Mouse (Mus musculus) megakaryocyte, embryonic 14.5 days (primary cell): ENCODE measurements around the gene Pex5l.

Experiments used
- FLI1 ChIP-seq: IDR thresholded peaks from 2 replicates; pipeline ENCODE4 v1.6.1; 2012; ENCODE audit warnings: low read length, inconsistent platforms, mixed read lengths
- GATA1 ChIP-seq: IDR thresholded peaks from 3 replicates; pipeline ENCODE4 v1.6.1; 2012; ENCODE audit warnings: mixed read lengths, low read length, inconsistent platforms, borderline replicate concordance

DNA sequence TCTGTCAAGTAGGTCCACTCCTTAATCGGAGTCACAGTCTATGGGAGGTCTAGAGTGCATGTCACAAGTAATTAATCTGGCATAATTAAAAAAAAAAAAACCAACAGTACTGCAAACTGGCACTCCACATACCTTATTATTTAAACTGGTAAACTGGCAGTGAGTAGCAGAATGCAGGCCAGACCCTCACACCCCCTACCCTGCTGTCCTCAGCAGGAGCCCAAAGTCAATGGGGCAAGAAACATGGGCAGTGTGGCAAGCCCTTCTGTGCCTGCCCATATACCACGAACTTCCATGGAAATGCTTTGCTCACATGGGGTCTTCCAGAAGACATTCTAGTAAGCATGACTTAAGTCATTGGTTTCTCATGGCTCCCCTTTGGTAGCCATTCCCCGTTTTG is 63.9 kb downstream of the Pex5l start:
- TF ChIP-seq FLI1 (no peak), GATA1 (no peak)
